Mouse (Mus musculus) testis, adult 2 months (tissue): ENCODE results near the gene Cdc42ep5.

Experiments
- CTCF ChIP-seq: fragments of 200-500 bp; IDR thresholded peaks from 2 replicates; pipeline ENCODE4 v1.5.1; 2012; ENCODE audit warnings: low read depth, mild to moderate bottlenecking, inconsistent platforms, low read length, moderate library complexity; ENCODE audit not compliant: control insufficient read depth, insufficient read depth, insufficient replicate concordance
- POLR2A ChIP-seq: fragments of 200-500 bp; IDR thresholded peaks from 2 replicates; pipeline ENCODE4 v1.6.1; 2012; ENCODE audit warnings: low read depth, mild to moderate bottlenecking, inconsistent platforms, low read length, moderate library complexity; ENCODE audit not compliant: control insufficient read depth

- TF ChIP-seq POLR2A: no peak
- no peak for TF ChIP-seq CTCF
Measured at GRCm38 (mm10) chr7:4139391-4139790, 25.3 kb downstream of the Cdc42ep5 start.
